Mouse (Mus musculus) neural tube, embryonic 12.5 days (tissue): Measurements from ENCODE around the gene Fbxl16. TPM values are rescaled to one million over a fixed set of nuclear protein-coding genes. Genes with fewer than 3 reads are reported as not detected.
A peak's percentile ranks its signal among the peaks of the same experiment; 100 is the strongest.

Source experiments
- ATAC-seq: fragments of 200-750 bp; cut with Nextera tagmentation; 2 replicates; pipeline ENCODE4 v1.8.0; 2017; ENCODE audit warnings: low read depth, mild to moderate bottlenecking, moderate TSS enrichment, moderate library complexity; ENCODE audit not compliant: low FRiP score
- H3K27ac ChIP-seq: fragments of 300-500 bp; sonication (generic); 2 replicates; pipeline ENCODE4 v1.5.1; 2016
- H3K27me3 ChIP-seq: fragments of 300-500 bp; sonication (generic); replicated peaks from 2 replicates; pipeline ENCODE4 v1.6.1; 2016; ENCODE audit warnings: mild to moderate bottlenecking
- H3K36me3 ChIP-seq: fragments of 300-500 bp; sonication (generic); 2 replicates; pipeline ENCODE4 v1.6.1; 2016; ENCODE audit warnings: mild to moderate bottlenecking
- H3K4me1 ChIP-seq: fragments of 300-500 bp; sonication (generic); 2 replicates; pipeline ENCODE4 v1.6.1; 2016
- H3K4me2 ChIP-seq: fragments of 300-500 bp; sonication (generic); replicated peaks from 2 replicates; pipeline ENCODE4 v1.6.1; 2016; ENCODE audit warnings: mild to moderate bottlenecking
- H3K4me3 ChIP-seq: fragments of 300-500 bp; sonication (generic); 2 replicates; pipeline ENCODE4 v1.5.1; 2016
- H3K9ac ChIP-seq: fragments of 300-500 bp; sonication (generic); 2 replicates; pipeline ENCODE4 v1.6.1; 2016; ENCODE audit warnings: mild to moderate bottlenecking
- H3K9me3 ChIP-seq: fragments of 300-500 bp; sonication (generic); 2 replicates; pipeline ENCODE4 v1.6.1; 2016; ENCODE audit warnings: mild to moderate bottlenecking
- WGBS: fragments of 180-500 bp; shearing (Covaris S2); methylation state at CpG from one replicate; pipeline ENCODE4 v1.1.7; 2016; 5-methylcytosine and 5-hydroxymethylcytosine counted together
- microRNA-seq: library from miRNA; unstranded; fragments of <30 nt; microRNA quantifications from one replicate; pipeline ENCODE4, GENCODE M21; 2017
- polyA plus RNA-seq: library from polyadenylated mRNA; unstranded; fragments of >200 nt; fragmentation: Nextera tagmentation; extraction: Ambion mirVana; gene quantifications from 2 replicates; pipeline ENCODE4 v1.2.1, GENCODE M21; 2016

The Fbxl16 gene
- polyA plus RNA-seq, 1 experiment from 2014 or later: 27.0 TPM

DNA sequence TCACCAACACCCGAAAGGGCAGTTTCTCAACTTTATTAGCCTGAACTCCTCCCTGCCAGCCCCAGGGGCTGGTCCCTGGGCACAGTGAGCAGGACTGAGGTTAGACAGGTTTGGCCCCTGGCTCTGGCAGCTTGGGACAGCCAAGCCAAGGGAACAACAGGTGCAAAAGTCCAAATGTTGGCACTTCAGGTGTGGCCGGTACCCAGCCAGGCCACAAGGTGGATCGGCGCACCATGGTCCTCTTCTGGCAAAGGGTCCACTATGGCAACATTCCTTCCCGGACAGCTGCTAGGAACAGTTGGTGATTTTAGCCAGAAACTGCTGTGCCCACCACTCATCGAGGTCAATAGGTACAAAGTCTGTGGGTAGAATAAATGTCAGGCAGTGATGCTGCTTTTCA is 54.8 kb downstream of the Fbxl16 start:
- peaks cover 39% of the 10 kb centered on the region for H3K4me1 ChIP-seq
- 91% methylated on average over 6 of the region's 6 CpGs for WGBS
- no peaks in the 10 kb centered on the region for H3K27me3 ChIP-seq
- no peaks in the 10 kb centered on the region for H3K36me3 ChIP-seq
- H3K4me2 ChIP-seq: no peak overlapping the region
- no peak overlapping the region for H3K9ac ChIP-seq
- H3K9me3 ChIP-seq: no peaks in the 10 kb centered on the region
- no peak for ATAC-seq
- no peak overlapping the region for H3K4me3 ChIP-seq
- H3K27ac ChIP-seq: no peak overlapping the region

GRCm38 (mm10) chr17:25864311-25864710 is 55.4 kb downstream of the Fbxl16 start:
- ATAC-seq: no peak
- no peak overlapping the region for H3K4me3 ChIP-seq
- H3K9me3 ChIP-seq: no peaks in the 10 kb centered on the region
- H3K4me2 ChIP-seq: no peak overlapping the region
- H3K27me3 ChIP-seq: no peaks in the 10 kb centered on the region
- WGBS: 95% methylated on average over 14 of the region's 14 CpGs
- H3K9ac ChIP-seq: no peak overlapping the region
- peaks cover 44% of the 10 kb centered on the region for H3K4me1 ChIP-seq
- no peaks in the 10 kb centered on the region for H3K36me3 ChIP-seq
- no peak overlapping the region for H3K27ac ChIP-seq

DNA sequence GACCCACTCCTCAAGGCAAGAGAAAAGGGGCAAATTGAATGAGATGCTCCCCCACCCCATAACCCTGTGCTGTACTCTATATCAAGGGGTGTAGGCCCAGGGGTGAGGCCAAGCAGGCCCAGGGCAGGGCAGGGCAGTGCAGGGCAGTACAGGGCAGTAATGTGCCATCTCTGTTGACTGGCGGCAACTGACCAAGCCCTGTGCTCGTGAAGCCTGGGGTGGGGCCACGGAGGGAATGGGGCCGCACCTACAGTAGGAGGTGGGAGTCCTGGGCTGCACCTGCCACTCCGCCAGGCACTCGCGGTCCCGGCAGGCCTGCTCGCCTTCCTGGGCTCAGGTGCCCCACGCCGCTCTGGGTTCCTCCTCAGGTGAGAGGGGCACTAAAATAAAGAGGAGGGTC is 56.4 kb downstream of the Fbxl16 start:
- Histone ChIP-seq H3K4me1 (peaks cover 35% of the 10 kb centered on the region), H3K4me3 (no peak overlapping the region), H3K4me2 (no peak overlapping the region), H3K36me3 (no peaks in the 10 kb centered on the region), H3K9me3 (no peaks in the 10 kb centered on the region), H3K27me3 (no peaks in the 10 kb centered on the region), H3K9ac (no peak overlapping the region), H3K27ac (no peak overlapping the region)
- 90% methylated on average over 11 of the region's 11 CpGs for WGBS
- ATAC-seq: no peak

- no peaks in the 10 kb centered on the region for H3K36me3 ChIP-seq
- ATAC-seq: no peak
- H3K9ac ChIP-seq: no peak overlapping the region
- H3K4me3 ChIP-seq: no peak overlapping the region
- no peaks in the 10 kb centered on the region for H3K27me3 ChIP-seq
- 87% methylated on average over 3 of the region's 3 CpGs for WGBS
- H3K27ac ChIP-seq: no peak overlapping the region
- H3K4me2 ChIP-seq: no peak overlapping the region
- H3K4me1 ChIP-seq: peaks cover 26% of the 10 kb centered on the region
- H3K9me3 ChIP-seq: no peaks in the 10 kb centered on the region
These were observed 57.3 kb downstream of the Fbxl16 start for GRCm38 (mm10) chr17:25866172-25866571.

DNA sequence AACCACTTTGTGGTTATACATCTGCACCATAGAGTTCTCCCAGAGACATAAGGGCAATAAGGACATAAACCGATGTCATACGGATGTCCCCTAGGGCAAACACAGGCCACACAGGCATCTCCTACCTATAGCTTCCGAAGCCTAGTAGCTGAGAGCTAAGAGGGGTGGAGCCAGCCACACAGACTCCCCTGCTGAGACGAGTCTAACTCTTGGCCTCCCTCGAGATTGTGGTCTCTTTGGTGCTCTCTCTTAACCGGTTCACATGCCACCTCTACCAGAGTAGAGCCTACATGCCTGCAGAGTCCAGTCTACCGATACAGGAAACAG is 58.6 kb downstream of the Fbxl16 start:
- no peaks in the 10 kb centered on the region for H3K36me3 ChIP-seq

DNA sequence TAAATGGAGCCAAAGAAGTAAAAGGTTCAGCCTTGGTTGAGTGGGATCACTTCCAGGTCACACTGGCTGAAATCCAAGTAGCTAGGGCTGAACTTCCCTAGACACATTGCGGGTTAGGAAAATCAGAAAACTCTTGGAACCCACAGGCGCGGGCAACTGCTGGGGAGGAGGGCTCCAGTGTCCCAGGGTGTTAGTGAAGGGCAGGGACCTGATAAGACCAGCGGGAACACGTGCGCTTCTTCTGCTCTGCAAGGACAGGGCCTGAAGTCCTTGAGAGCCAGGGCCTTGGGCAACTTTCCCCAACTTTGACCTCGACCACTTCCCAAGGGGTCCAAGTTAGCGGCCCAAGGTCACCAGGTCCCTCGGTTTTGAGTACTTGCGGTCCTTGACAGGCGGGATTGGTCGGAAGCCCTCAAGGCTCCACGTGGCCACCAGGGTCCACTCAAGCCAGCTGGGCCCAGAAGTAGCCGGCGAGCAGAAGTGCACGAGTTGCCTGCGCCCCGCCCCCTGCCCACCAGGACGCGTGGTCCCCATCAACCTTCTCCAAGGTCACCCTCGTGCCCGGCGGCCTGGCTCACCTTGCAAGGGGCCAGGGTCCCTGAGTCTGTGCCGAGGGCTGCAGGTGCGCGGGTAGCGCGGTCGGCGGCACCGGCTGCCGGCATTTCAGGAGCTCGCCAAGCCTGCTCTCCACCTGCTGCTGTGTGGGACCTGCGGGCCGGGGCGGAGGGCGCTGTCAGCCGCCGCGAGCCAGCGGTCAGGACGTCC is 59.1 kb downstream of the Fbxl16 start:
- peaks cover 15% of the 10 kb centered on the region for H3K4me1 ChIP-seq
- 1% methylated on average over 42 of the region's 42 CpGs for WGBS
- ATAC-seq: peak; percentile 54

More for the DNA sequence above, 58.6 kb downstream of the Fbxl16 start:
- H3K4me3 ChIP-seq: peak overlapping the region; percentile 84; the same call in 1 of the 2 replicates
- no peak overlapping the region for H3K27ac ChIP-seq
- H3K27me3 ChIP-seq: no peaks in the 10 kb centered on the region
- WGBS: 12% methylated on average over 7 of the region's 7 CpGs
- H3K9me3 ChIP-seq: no peaks in the 10 kb centered on the region
- H3K4me2 ChIP-seq: peak overlapping the region; percentile 99
- H3K4me1 ChIP-seq: peaks cover 15% of the 10 kb centered on the region
- ATAC-seq: no peak
- H3K9ac ChIP-seq: no peak overlapping the region

GRCm38 (mm10) chr17:25868601-25869191 is 59.8 kb downstream of the Fbxl16 start, which contains the start of gene Mcrip2:
TSS of gene Mcrip2 (minus strand) at chr17:25868764.
- H3K4me3 ChIP-seq: peak within 1 kb of the TSS; percentile 84
- H3K9ac ChIP-seq: peak within 1 kb of the TSS; percentile 69
- no peak within 1 kb of the TSS for H3K27ac ChIP-seq
- peaks cover 15% of the 10 kb centered on the region for H3K4me1 ChIP-seq
- H3K4me2 ChIP-seq: peak within 1 kb of the TSS; percentile 99
- no peaks in the 10 kb centered on the region for H3K9me3 ChIP-seq
- no peaks in the 10 kb centered on the region for H3K36me3 ChIP-seq
- under 1% methylated on average over 24 of the region's 24 CpGs for WGBS
- H3K27me3 ChIP-seq: no peaks in the 10 kb centered on the region
- peak; percentile 87 for ATAC-seq

More for the DNA sequence above, 59.1 kb downstream of the Fbxl16 start:
- peak overlapping the region; percentile 69 for H3K9ac ChIP-seq
- H3K4me3 ChIP-seq: peak overlapping the region; percentile 84
- peak overlapping the region; percentile 99 for H3K4me2 ChIP-seq
- no peaks in the 10 kb centered on the region for H3K27me3 ChIP-seq
- H3K27ac ChIP-seq: no peak overlapping the region
- no peaks in the 10 kb centered on the region for H3K9me3 ChIP-seq
- H3K36me3 ChIP-seq: no peaks in the 10 kb centered on the region

GRCm38 (mm10) chr17:25869498-25869897 is 60.6 kb downstream of the Fbxl16 start:
- Histone ChIP-seq H3K36me3 (no peaks in the 10 kb centered on the region), H3K4me2 (no peak overlapping the region), H3K9me3 (no peaks in the 10 kb centered on the region), H3K27me3 (no peaks in the 10 kb centered on the region), H3K4me3 (no peak overlapping the region), H3K27ac (no peak overlapping the region), H3K4me1 (peaks cover 15% of the 10 kb centered on the region), H3K9ac (no peak overlapping the region)
- ATAC-seq: no peak
- 94% methylated on average over 8 of the region's 8 CpGs for WGBS

DNA sequence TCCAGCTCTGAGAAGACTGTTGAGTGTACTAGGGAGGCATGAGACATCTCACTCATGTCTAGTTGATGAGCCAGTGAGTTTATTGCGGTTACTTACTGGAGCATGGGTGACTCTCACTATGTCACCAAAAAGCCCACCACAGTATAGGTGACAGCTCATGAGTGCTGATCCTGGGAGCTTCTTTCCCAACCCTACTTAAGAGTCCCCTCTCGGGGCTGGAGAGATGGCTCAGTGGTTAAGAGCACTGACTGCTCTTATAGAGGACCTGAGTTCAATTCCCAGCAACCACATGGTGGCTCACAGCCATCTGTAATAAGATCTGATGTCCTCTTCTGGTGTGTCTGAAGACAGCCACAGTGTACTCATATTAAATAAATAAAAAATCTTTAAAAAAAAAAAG is 61.1 kb downstream of the Fbxl16 start:
- Histone ChIP-seq H3K4me1 (peaks cover 15% of the 10 kb centered on the region), H3K4me2 (no peak overlapping the region), H3K36me3 (no peaks in the 10 kb centered on the region), H3K27ac (no peak overlapping the region), H3K27me3 (no peaks in the 10 kb centered on the region), H3K9ac (no peak overlapping the region), H3K9me3 (no peaks in the 10 kb centered on the region), H3K4me3 (no peak overlapping the region)
- 88% methylated on average over 2 of the region's 2 CpGs for WGBS
- ATAC-seq: no peak

Small RNA genes within 50 kb of the gene (microRNA-seq; reads per million reads assigned to microRNA genes)
- not detected for gene Mir3082
- gene Mir6966: not detected

Other genes with a start within 250 kb of the Fbxl16 start
- 8.1 and 9.5 TPM in 2 replicates for gene Sox8, start 238.4 kb upstream of the Fbxl16 start, polyA plus RNA-seq
- gene Lmf1, start 230.0 kb upstream of the Fbxl16 start, polyA plus RNA-seq: 25.2 and 25.8 TPM in 2 replicates
- gene Gng13, start 91.9 kb upstream of the Fbxl16 start, polyA plus RNA-seq: 1.6 and 2.1 TPM in 2 replicates
- gene Chtf18, start 81.7 kb upstream of the Fbxl16 start, polyA plus RNA-seq: 24.9 and 25.6 TPM in 2 replicates
- 20.5 and 22.1 TPM in 2 replicates for gene Rpusd1, start 81.4 kb upstream of the Fbxl16 start, polyA plus RNA-seq
- not detected in 2 replicates for gene Mslnl, start 73.0 kb upstream of the Fbxl16 start, polyA plus RNA-seq
- gene Msln, start 54.7 kb upstream of the Fbxl16 start, polyA plus RNA-seq: 0.27 and 0.38 TPM in 2 replicates
- gene Narfl, start 35.3 kb upstream of the Fbxl16 start, polyA plus RNA-seq: 25.5 and 29.2 TPM in 2 replicates
- 102 and 103 TPM in 2 replicates for gene Haghl, start 23.4 kb upstream of the Fbxl16 start, polyA plus RNA-seq
- gene Ccdc78, start 22.5 kb upstream of the Fbxl16 start, polyA plus RNA-seq: 0.33 and 0.57 TPM in 2 replicates
- 75.3 and 84.6 TPM in 2 replicates for gene Fam173a, start 16.2 kb upstream of the Fbxl16 start, polyA plus RNA-seq
- 1.0 and 1.9 TPM in 2 replicates for gene AC134908.4, start 13.4 kb upstream of the Fbxl16 start, polyA plus RNA-seq
- gene Metrn, start 11.9 kb upstream of the Fbxl16 start, polyA plus RNA-seq: 80.7 and 92.0 TPM in 2 replicates
- gene Wdr24, start 14.5 kb downstream of the Fbxl16 start, polyA plus RNA-seq: 27.6 and 28.6 TPM in 2 replicates
- 67.7 and 72.6 TPM in 2 replicates for gene Jmjd8, start 19.8 kb downstream of the Fbxl16 start, polyA plus RNA-seq
- gene Stub1, start 24.3 kb downstream of the Fbxl16 start, polyA plus RNA-seq: 293 and 301 TPM in 2 replicates
- 8.1 and 8.6 TPM in 2 replicates for gene Rhbdl1, start 28.2 kb downstream of the Fbxl16 start, polyA plus RNA-seq
- 3.9 and 4.8 TPM in 2 replicates for gene Gm20683, start 32.7 kb downstream of the Fbxl16 start, polyA plus RNA-seq
- gene Rhot2, start 35.8 kb downstream of the Fbxl16 start, polyA plus RNA-seq: 18.4 and 20.1 TPM in 2 replicates
- gene Wdr90, start 52.4 kb downstream of the Fbxl16 start, polyA plus RNA-seq: 23.6 and 24.9 TPM in 2 replicates
- 6.8 and 7.2 TPM in 2 replicates for gene Mcrip2, start 59.7 kb downstream of the Fbxl16 start, polyA plus RNA-seq
- 52.0 and 56.9 TPM in 2 replicates for gene Mettl26, start 66.0 kb downstream of the Fbxl16 start, polyA plus RNA-seq
- gene Wfikkn1, start 71.8 kb downstream of the Fbxl16 start, polyA plus RNA-seq: 0.63 and 0.86 TPM in 2 replicates
- gene Rab40c, start 110.6 kb downstream of the Fbxl16 start, polyA plus RNA-seq: 47.7 and 49.3 TPM in 2 replicates
- 54.7 and 57.3 TPM in 2 replicates for gene Pigq, start 135.9 kb downstream of the Fbxl16 start, polyA plus RNA-seq
- gene Nhlrc4, start 135.9 kb downstream of the Fbxl16 start, polyA plus RNA-seq: 0.11 and 0.14 TPM in 2 replicates
- 0.08 TPM in 2 replicates for gene A930017K11Rik, start 143.5 kb downstream of the Fbxl16 start, polyA plus RNA-seq
- 28.2 and 31.5 TPM in 2 replicates for gene Capn15, start 176.7 kb downstream of the Fbxl16 start, polyA plus RNA-seq